Mouse (Mus musculus) liver, postnatal 0 days (tissue): ENCODE measurements around the gene Arhgef33. TPM values are rescaled to one million over a fixed set of nuclear protein-coding genes. Genes with fewer than 3 reads are reported as not detected.

ENCODE experiments used
- ATAC-seq: fragments of 200-750 bp; cut with Nextera tagmentation; 2 replicates; pipeline ENCODE4 v1.8.0; 2017; ENCODE audit warnings: mild to moderate bottlenecking, moderate library complexity
- DNase-seq: peaks from one replicate; pipeline ENCODE4 v3.0.0-alpha.2; 2016
- H3K27ac ChIP-seq: fragments of 300-500 bp; sonication (generic); 2 replicates; pipeline ENCODE4 v1.5.1; 2014; ENCODE audit warnings: antibody characterized with exemption, moderate library complexity, mild to moderate bottlenecking, low read depth
- H3K27me3 ChIP-seq: fragments of 300-500 bp; sonication (generic); 2 replicates; pipeline ENCODE4 v1.6.1; 2014; ENCODE audit warnings: low read length, control low read depth, mixed read lengths; ENCODE audit not compliant: insufficient read depth
- H3K36me3 ChIP-seq: fragments of 300-500 bp; sonication (generic); replicated peaks from 2 replicates; pipeline ENCODE4 v1.6.1; 2014; ENCODE audit warnings: mild to moderate bottlenecking, control low read depth, low read length, moderate library complexity, mixed read lengths; ENCODE audit not compliant: insufficient read depth
- H3K4me1 ChIP-seq: fragments of 300-500 bp; sonication (generic); 2 replicates; pipeline ENCODE4 v1.6.1; 2014; ENCODE audit warnings: antibody characterized with exemption, mild to moderate bottlenecking, control low read depth; ENCODE audit not compliant: insufficient read depth
- H3K4me2 ChIP-seq: fragments of 300-500 bp; sonication (generic); 2 replicates; pipeline ENCODE4 v1.6.1; 2014; ENCODE audit warnings: low read depth, mild to moderate bottlenecking, low read length, moderate library complexity, mixed read lengths
- H3K4me3 ChIP-seq: fragments of 300-500 bp; sonication (generic); 2 replicates; pipeline ENCODE4 v1.5.1; 2014; ENCODE audit warnings: low read depth, low read length
- H3K9ac ChIP-seq: fragments of 300-500 bp; sonication (generic); replicated peaks from 2 replicates; pipeline ENCODE4 v1.6.1; 2014; ENCODE audit warnings: mild to moderate bottlenecking, moderate library complexity
- H3K9me3 ChIP-seq: fragments of 300-500 bp; sonication (generic); 2 replicates; pipeline ENCODE4 v1.6.1; 2016; ENCODE audit warnings: mild to moderate bottlenecking, control low read depth, low read length, mixed read lengths
- CTCF ChIP-seq: sonication (generic); IDR thresholded peaks from 2 replicates; pipeline ENCODE4 v1.5.1; 2016; ENCODE audit warnings: antibody characterized with exemption, low read depth
- EP300 ChIP-seq: IDR thresholded peaks from 2 replicates; pipeline ENCODE4 v1.6.1; 2016; ENCODE audit warnings: antibody characterized with exemption, low read depth, mild to moderate bottlenecking
- WGBS: fragments of 180-500 bp; shearing (Covaris S2); extraction: QIAGEN DNeasy Blood & Tissue Kit; methylation state at CpG from one replicate; pipeline ENCODE4 v1.1.7; 2014; ENCODE audit not compliant: insufficient replicate concordance; 5-methylcytosine and 5-hydroxymethylcytosine counted together
- polyA plus RNA-seq: library from polyadenylated mRNA; unstranded; fragments of >200 nt; fragmentation: Nextera tagmentation; extraction: Ambion mirVana; gene quantifications from 2 replicates; pipeline ENCODE4 v1.2.1, GENCODE M21; 2015

The Arhgef33 gene
- polyA plus RNA-seq, 1 experiment from 2014 or later: 1.2 TPM

DNA sequence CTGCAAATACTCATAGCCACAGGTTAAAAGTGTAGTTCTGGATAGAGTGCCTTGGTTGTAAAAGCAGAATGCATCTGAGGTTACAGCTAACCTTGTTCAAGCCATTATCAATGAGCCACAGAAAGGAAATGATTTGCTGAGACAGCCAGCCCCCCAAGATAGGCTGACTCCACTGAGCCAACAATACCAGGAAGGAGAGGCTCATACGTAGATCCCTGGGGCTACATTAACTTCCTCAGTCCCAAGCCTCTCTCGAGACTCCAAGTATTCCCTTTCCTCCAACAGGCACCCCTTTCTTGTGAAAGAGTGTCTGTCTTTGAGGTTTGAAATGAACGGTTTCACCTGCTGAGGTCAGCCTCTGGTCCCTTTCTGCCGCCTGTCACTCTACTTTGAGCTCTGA, 22.8 kb upstream of the Arhgef33 start:
- DNase-seq: no peak
- Histone ChIP-seq H3K4me1 (peaks cover 12% of the 10 kb centered on the region), H3K4me3 (no peak overlapping the region), H3K9ac (no peak overlapping the region), H3K9me3 (no peaks in the 10 kb centered on the region), H3K4me2 (no peak overlapping the region), H3K36me3 (peaks cover 9% of the 10 kb centered on the region; the same call in 1 of the 2 replicates), H3K27me3 (no peaks in the 10 kb centered on the region), H3K27ac (no peak overlapping the region)
- TF ChIP-seq EP300: no peak
- no peak for TF ChIP-seq CTCF
- no peak for ATAC-seq
- 56% methylated on average over 4 of the region's 4 CpGs for WGBS

DNA sequence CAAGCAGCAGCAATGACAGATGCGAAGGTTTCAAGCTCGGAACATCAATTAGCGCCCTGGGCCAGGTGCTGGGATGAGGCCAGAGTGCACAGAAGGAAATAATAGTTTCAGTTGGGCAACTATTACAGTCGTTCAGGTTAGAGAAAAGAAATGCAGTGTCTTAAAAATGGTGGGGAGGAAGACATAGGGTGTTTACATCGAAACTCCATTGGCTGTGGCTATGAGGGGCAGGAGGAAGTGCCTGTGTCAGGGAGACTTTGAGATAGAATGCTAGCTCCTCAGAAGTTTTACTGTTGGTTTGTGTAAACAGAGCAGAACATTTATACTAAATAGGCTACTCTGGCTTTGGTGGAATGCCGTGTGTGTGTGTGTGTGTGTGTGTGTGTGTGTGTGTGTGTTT, 19.2 kb upstream of the Arhgef33 start:
- TF ChIP-seq EP300 (no peak), CTCF (no peak)
- Histone ChIP-seq H3K36me3 (no peaks in the 10 kb centered on the region), H3K4me3 (no peak overlapping the region), H3K9ac (no peak overlapping the region), H3K27me3 (no peaks in the 10 kb centered on the region), H3K4me1 (peaks cover 12% of the 10 kb centered on the region), H3K4me2 (no peak overlapping the region), H3K9me3 (no peaks in the 10 kb centered on the region), H3K27ac (no peak overlapping the region)
- no peak for ATAC-seq
- 63% methylated on average over 6 of the region's 6 CpGs for WGBS
- DNase-seq: no peak

DNA sequence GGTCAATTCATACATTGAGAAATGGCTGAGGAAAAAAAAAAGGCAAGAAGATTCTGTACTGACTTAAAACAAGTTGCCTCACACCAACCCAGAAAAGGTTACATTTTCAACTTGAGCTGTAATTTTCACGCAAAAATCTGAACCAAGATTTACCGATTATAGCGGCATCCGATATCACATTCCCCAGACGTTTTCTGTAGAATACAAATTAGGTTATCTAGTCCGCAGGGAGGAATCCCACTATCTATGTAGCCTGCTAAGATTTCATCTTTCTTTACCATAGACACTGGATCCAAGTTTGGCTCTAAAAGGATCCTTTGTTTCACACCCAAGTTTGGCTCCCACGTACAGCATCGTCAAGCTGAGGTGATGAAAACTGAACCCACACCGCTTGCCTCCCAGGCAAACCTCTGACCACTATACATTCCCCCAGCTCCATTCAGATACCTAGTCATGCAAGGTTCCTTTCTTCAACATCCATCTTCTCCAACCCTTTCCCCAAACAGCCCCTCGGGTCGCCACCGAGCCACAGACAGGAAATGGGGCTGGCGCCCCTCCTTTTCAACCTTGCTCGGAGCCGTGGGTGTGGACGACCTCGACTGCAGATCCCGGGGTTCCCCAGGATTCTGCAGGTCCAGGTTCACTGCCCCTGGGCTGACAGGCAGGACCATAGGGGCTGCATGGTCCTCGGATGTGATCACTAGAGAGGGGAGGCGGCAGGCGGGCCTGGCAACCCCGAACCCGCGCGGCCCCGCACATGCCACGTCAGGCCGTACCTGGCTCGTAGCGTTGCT, 17.7 kb upstream of the Arhgef33 start:
- under 1% methylated on average over 30 of the region's 30 CpGs for WGBS
- Histone ChIP-seq H3K27me3 (no peaks in the 10 kb centered on the region), H3K27ac (peak overlapping the region; percentile 66), H3K9ac (peak overlapping the region; percentile 70), H3K4me2 (peak overlapping the region; percentile 82), H3K9me3 (no peaks in the 10 kb centered on the region), H3K36me3 (no peaks in the 10 kb centered on the region), H3K4me1 (peaks cover 12% of the 10 kb centered on the region), H3K4me3 (peak overlapping the region; percentile 71)
- TF ChIP-seq CTCF: no peak
- TF ChIP-seq EP300: no peak
- ATAC-seq (peak; percentile 9), DNase-seq (no peak)

DNA sequence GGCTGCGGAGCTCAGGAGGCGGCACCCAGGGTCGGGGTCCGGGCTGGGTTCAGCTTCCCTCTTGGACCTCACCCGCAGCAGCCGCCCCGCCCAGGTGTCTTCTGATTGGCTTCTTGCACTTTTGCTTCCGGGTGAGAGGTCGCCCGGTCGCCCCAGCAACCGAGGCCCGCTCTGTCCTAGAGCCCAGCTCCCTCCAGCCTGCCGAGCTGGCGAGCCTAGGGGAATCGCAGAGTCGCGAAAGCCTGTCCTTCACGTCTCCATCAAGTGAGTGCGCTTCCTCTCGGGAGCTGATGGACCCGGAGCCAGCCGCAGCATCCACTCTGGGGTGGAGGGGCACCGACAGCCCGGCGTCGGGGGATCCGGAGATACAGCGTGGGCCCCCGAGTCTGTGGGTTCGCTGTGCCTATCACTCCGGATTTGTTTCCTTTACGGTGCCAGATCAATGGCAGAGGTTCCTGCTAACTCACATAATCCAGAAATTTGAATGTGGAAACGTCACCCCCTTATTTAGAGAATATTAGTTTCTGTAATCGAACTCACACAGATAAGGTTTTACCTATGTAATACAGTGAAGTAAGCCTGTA, 17.0 kb upstream of the Arhgef33 start, which contains the start of the genes Morn2 and Dhx57:
Morn2 (plus strand) TSS at position 130 of the 584 bp plus-strand sequence.
Dhx57 (minus strand) TSS at position 403 of the 584 bp plus-strand sequence.
- H3K9ac ChIP-seq: peak within 1 kb of the TSS; percentile 70
- peak; percentile 100 for ATAC-seq
- under 1% methylated on average over 35 of the region's 35 CpGs for WGBS

DNA sequence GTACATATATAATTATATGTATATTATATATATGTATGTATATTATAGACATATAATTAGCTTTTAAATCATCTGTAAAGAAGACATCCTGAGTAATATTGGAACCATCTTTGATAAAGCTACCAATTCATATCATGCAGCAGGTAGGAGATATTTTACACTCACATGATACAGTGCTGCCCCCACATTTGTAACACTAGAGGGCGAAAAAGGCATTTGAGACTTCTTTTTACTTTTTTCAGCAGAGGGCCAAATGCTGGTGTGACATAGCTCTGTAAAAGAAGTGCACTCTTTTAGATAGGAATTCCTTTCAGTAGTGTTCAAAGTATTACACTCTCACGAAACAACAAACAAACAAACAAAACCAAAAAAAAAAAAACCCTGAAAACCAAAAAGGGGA, 16.1 kb upstream of the Arhgef33 start:
- Histone ChIP-seq H3K36me3 (no peaks in the 10 kb centered on the region), H3K27me3 (no peaks in the 10 kb centered on the region), H3K4me2 (no peak overlapping the region), H3K9me3 (no peaks in the 10 kb centered on the region), H3K4me3 (no peak overlapping the region), H3K9ac (no peak overlapping the region), H3K27ac (no peak overlapping the region), H3K4me1 (peaks cover 12% of the 10 kb centered on the region)
- ATAC-seq (no peak), DNase-seq (no peak)
- WGBS: 12% methylated on average over 2 of the region's 2 CpGs
- TF ChIP-seq CTCF (peak; percentile 75), EP300 (no peak)

More for the DNA sequence above, 17.0 kb upstream of the Arhgef33 start, which contains the start of the genes Morn2 and Dhx57:
- Histone ChIP-seq H3K36me3 (no peaks in the 10 kb centered on the region), H3K9me3 (no peaks in the 10 kb centered on the region), H3K4me1 (peaks cover 12% of the 10 kb centered on the region), H3K27ac (peak within 1 kb of the TSS; percentile 79), H3K27me3 (no peaks in the 10 kb centered on the region), H3K4me2 (peak within 1 kb of the TSS; percentile 82), H3K4me3 (peak within 1 kb of the TSS; percentile 71)
- no peak for TF ChIP-seq EP300
- no peak for TF ChIP-seq CTCF
- DNase-seq: peak; percentile 99

DNA sequence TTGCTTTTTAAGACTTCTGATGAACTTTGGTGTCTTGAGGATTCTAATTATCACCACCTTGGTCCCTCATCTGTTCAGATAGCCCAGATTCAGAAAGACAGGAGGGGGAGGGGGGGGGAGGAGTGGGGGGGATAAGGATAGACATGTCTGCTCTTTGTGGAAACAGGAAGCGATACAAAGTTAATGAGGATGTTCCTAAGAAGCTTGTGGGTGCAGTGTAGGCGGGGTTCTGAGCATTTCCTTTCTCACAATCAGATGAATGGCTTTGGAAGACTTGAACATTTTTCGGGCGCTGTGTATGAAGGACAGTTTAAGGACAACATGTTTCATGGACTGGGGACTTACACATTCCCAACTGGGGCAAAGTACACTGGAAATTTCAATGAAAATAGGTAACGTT, 11.9 kb upstream of the Arhgef33 start:
- H3K27me3 ChIP-seq: no peaks in the 10 kb centered on the region
- no peak for DNase-seq
- TF ChIP-seq CTCF: no peak
- TF ChIP-seq EP300: no peak
- no peak overlapping the region for H3K4me3 ChIP-seq
- no peak overlapping the region for H3K4me2 ChIP-seq
- H3K9me3 ChIP-seq: no peaks in the 10 kb centered on the region
- WGBS: 62% methylated on average over 5 of the region's 5 CpGs
- H3K27ac ChIP-seq: no peak overlapping the region
- H3K36me3 ChIP-seq: no peaks in the 10 kb centered on the region
- H3K9ac ChIP-seq: no peak overlapping the region
- ATAC-seq: no peak
- no peaks in the 10 kb centered on the region for H3K4me1 ChIP-seq
